Mouse (Mus musculus) liver, embryonic 14.5 days (tissue): ENCODE results near the gene Me1. TPM values are rescaled to one million over a fixed set of nuclear protein-coding genes. Genes with fewer than 3 reads are reported as not detected.
A peak's percentile ranks its signal among the peaks of the same experiment; 100 is the strongest.

Experiments used
- ATAC-seq: fragments of 200-750 bp; cut with Nextera tagmentation; 2 replicates; pipeline ENCODE4 v1.8.0; 2017; ENCODE audit warnings: moderate number of reproducible peaks, mild to moderate bottlenecking, moderate library complexity; ENCODE audit not compliant: insufficient read depth
- DNase-seq, 3 experiments: peaks; one replicate each; pipeline ENCODE4 v3.0.0-alpha.2; 2012 to 2013; ENCODE audit warnings: low read depth in 3 of 3, low spot score in 3 of 3
- H3K27ac ChIP-seq: fragments of 300-500 bp; sonication (generic); 2 replicates; pipeline ENCODE4 v1.5.1; 2014; ENCODE audit warnings: moderate library complexity, mild to moderate bottlenecking, control low read depth, inconsistent platforms
- H3K27me3 ChIP-seq: fragments of 300-500 bp; sonication (generic); 2 replicates; pipeline ENCODE4 v1.6.1; 2014; ENCODE audit warnings: mild to moderate bottlenecking, low read length, moderate library complexity; ENCODE audit not compliant: control insufficient read depth, insufficient read depth
- H3K36me3 ChIP-seq: fragments of 300-500 bp; sonication (generic); replicated peaks from 2 replicates; pipeline ENCODE4 v1.6.1; 2014; ENCODE audit warnings: low read depth; ENCODE audit not compliant: control insufficient read depth, insufficient read depth
- H3K4me1 ChIP-seq, 2 experiments: fragments of 200-500 bp in 1 of 2; fragments of 300-500 bp in 1 of 2; sonication (generic) in 1 of 2; replicated peaks; 2 replicates each; pipeline ENCODE4 v1.6.1; 2012 to 2014; ENCODE audit warnings: antibody characterized with exemption in 1 of 2, inconsistent platforms in 1 of 2, low read length in 1 of 2; ENCODE audit not compliant: control insufficient read depth in 2 of 2, insufficient read depth in 2 of 2
- H3K4me2 ChIP-seq: fragments of 300-500 bp; sonication (generic); 2 replicates; pipeline ENCODE4 v1.6.1; 2014; ENCODE audit warnings: low read depth, mild to moderate bottlenecking, control low read depth, moderate library complexity
- H3K4me3 ChIP-seq, 2 experiments: fragments of 200-500 bp in 1 of 2; fragments of 300-500 bp in 1 of 2; sonication (generic) in 1 of 2; 2 replicates each; pipeline ENCODE4 v1.5.1; 2012 to 2014; ENCODE audit warnings: low read depth in 2 of 2, low read length in 2 of 2, mild to moderate bottlenecking in 2 of 2, control low read depth in 1 of 2, inconsistent platforms in 1 of 2, moderate library complexity in 1 of 2; ENCODE audit not compliant: insufficient read depth in 1 of 2
- H3K9ac ChIP-seq: fragments of 300-500 bp; sonication (generic); replicated peaks from 2 replicates; pipeline ENCODE4 v1.6.1; 2014; ENCODE audit warnings: mild to moderate bottlenecking, control low read depth, moderate library complexity
- H3K9me3 ChIP-seq: fragments of 300-500 bp; sonication (generic); 2 replicates; pipeline ENCODE4 v1.6.1; 2016; ENCODE audit warnings: low read length, mixed read lengths; ENCODE audit not compliant: control insufficient read depth
- CTCF ChIP-seq: IDR thresholded peaks from 2 replicates; pipeline ENCODE4 v1.5.1; 2016; ENCODE audit warnings: antibody characterized with exemption, low read depth, control low read depth
- EP300 ChIP-seq: IDR thresholded peaks from 2 replicates; pipeline ENCODE4 v1.6.1; 2016; ENCODE audit warnings: antibody characterized with exemption, low read depth
- WGBS: fragments of 180-500 bp; shearing (Covaris S2); extraction: QIAGEN DNeasy Blood & Tissue Kit; methylation state at CpG from one replicate; pipeline ENCODE4 v1.1.7; 2014; ENCODE audit not compliant: insufficient replicate concordance; 5-methylcytosine and 5-hydroxymethylcytosine counted together
- polyA plus RNA-seq, 2 experiments: library from polyadenylated mRNA; depleted of rRNA in 1 of 2; stranded (reverse) in 1 of 2; unstranded in 1 of 2; fragments of >200 nt; fragmentation: Nextera tagmentation in 1 of 2; extraction: Ambion mirVana in 1 of 2; gene quantifications; 2 replicates each; pipeline versions ENCODE4 v1.2.1 to v1.2.3; 2012 to 2014

Gene Me1
- polyA plus RNA-seq, 2 experiments: 1.8 to 3.6 TPM

DNA sequence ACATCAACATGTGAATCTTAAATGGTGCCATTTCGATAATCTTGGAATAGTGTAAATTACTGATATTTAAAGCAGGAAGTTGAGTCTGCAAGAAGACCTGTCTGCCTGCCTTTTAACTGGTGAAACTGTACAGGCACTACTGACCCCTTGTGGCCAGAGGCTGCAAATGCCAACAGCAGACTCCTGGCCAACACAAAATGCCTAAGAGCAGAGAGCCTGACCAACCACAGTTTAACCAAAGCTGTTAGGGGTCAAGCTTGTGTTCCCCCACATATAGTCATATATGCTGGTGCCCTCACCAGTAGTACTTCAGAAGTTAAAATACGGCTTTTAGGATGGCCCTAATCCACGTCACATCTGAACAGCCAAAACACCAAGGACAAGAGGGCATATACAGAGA is 112.0 kb downstream of the Me1 start:
- ATAC-seq (peak; percentile 44), DNase-seq (peak in 1 of 3 experiments; percentile 45)
- H3K4me2 ChIP-seq: no peak overlapping the region
- no peaks in the 10 kb centered on the region for H3K27me3 ChIP-seq
- H3K9me3 ChIP-seq: no peaks in the 10 kb centered on the region
- no peak overlapping the region for H3K27ac ChIP-seq
- H3K4me1 ChIP-seq: peaks cover 0 to 5% of the 10 kb centered on the region in 2 experiments; a peak in 2 of 4 replicates
- 38% methylated on average over 3 of the region's 3 CpGs for WGBS
- no peak overlapping the region for H3K9ac ChIP-seq
- TF ChIP-seq EP300: no peak
- TF ChIP-seq CTCF: peak; percentile 90
- no peak overlapping the region for H3K4me3 ChIP-seq
- H3K36me3 ChIP-seq: no peaks in the 10 kb centered on the region

DNA sequence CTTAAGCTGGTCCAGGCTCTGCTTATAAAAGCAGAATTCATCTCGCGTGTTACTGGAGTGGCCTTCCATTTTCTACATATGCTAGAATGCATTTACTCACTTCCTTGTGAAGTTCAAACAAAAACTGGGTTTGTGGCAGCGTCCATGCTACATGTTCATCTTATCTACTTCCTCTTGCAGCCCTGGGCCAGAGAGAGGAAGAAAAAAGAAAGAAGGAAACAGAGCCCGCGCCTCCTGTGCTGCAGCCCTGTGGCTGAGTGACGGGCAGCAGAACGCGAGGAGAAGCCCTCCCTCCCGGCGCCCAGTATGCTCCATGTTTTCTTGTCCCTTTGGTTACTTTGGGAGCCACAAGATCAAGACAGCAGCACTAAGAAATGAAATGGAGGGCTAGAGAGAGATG is 116.1 kb downstream of the Me1 start:
- DNase-seq: no peak
- H3K27ac ChIP-seq: no peak overlapping the region
- WGBS: 10% methylated on average over 10 of the region's 10 CpGs
- peaks cover 0 to 5% of the 10 kb centered on the region in 2 experiments; a peak in 2 of 4 replicates for H3K4me1 ChIP-seq
- no peaks in the 10 kb centered on the region for H3K27me3 ChIP-seq
- no peaks in the 10 kb centered on the region for H3K36me3 ChIP-seq
- 0 out of 2 replicates have a peak, but pooled peaks have one; percentile 24 for ATAC-seq
- no peak overlapping the region for H3K4me3 ChIP-seq
- H3K9me3 ChIP-seq: no peaks in the 10 kb centered on the region
- H3K9ac ChIP-seq: no peak overlapping the region
- peak overlapping the region; percentile 6; the same call in 1 of the 2 replicates for H3K4me2 ChIP-seq
- TF ChIP-seq CTCF (no peak), EP300 (no peak)

DNA sequence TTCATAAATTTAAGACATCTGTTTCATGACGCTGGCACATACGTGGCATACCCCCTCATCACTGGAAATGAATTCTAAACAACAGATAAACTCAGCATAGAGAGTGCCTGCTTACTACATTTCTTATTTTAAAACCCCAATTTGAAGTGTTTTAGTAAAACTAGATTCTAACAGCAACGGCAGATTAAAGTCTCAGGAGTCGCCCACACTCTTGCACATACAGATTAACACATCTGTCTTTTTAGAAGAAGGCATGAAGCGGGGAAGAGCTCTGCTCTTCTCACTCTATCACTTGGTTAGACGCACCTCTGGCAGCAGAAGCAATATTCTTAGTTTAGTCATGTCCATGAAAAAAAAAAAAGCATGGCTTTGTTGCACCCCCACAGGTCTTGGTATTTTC is 120.6 kb downstream of the Me1 start:
- Histone ChIP-seq H3K4me3 (no peak overlapping the region), H3K36me3 (no peaks in the 10 kb centered on the region), H3K9me3 (no peaks in the 10 kb centered on the region), H3K9ac (no peak overlapping the region), H3K4me1 (peaks cover 3 to 14% of the 10 kb centered on the region in 2 experiments), H3K27ac (no peak overlapping the region), H3K27me3 (no peaks in the 10 kb centered on the region), H3K4me2 (no peak overlapping the region)
- TF ChIP-seq EP300 (no peak), CTCF (no peak)
- WGBS: 72% methylated on average over 6 of the region's 6 CpGs
- ATAC-seq (no peak), DNase-seq (no peak)

DNA sequence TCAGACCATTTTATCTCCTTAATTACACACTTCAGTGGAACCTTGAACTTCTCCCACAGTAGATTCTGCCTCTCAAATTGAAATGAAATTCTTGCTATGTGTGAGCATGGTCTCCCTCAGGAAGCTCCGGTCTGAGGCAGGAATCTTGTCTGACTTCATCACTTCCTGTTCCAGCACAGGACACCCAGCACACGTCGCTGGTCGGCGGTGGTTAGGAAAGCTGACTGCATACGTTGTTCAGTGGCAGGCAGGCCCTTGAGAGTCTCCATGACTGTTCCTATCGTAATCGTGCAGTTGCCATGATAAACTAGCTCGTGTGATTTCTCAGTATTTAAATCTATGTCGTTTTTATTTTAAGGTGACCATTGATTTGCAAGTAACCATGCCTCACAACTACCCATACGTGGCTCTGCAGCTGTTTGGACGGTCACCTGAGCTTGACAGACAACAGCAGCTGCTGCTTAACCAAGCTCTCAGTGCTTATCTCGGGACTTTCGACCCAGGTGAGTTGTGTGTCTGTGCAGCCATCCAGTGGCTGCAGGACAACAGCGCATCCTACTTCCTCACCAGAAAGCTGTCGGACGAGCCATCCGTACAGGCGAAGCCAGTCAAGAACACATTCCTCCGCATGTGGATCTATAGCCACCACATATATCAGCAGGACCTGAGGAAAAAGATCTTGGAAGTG is 122.0 kb downstream of the Me1 start:
- 43% methylated on average over 20 of the region's 20 CpGs for WGBS
- no peak for ATAC-seq
- H3K27me3 ChIP-seq: no peaks in the 10 kb centered on the region
- no peaks in the 10 kb centered on the region for H3K9me3 ChIP-seq
- no peak overlapping the region for H3K4me2 ChIP-seq
- peaks cover 3 to 12% of the 10 kb centered on the region in 2 experiments for H3K4me1 ChIP-seq
- H3K9ac ChIP-seq: no peak overlapping the region
- TF ChIP-seq CTCF (no peak), EP300 (no peak)
- no peaks in the 10 kb centered on the region for H3K36me3 ChIP-seq
- no peak overlapping the region for H3K4me3 ChIP-seq
- no peak overlapping the region for H3K27ac ChIP-seq
- DNase-seq: no peak

DNA sequence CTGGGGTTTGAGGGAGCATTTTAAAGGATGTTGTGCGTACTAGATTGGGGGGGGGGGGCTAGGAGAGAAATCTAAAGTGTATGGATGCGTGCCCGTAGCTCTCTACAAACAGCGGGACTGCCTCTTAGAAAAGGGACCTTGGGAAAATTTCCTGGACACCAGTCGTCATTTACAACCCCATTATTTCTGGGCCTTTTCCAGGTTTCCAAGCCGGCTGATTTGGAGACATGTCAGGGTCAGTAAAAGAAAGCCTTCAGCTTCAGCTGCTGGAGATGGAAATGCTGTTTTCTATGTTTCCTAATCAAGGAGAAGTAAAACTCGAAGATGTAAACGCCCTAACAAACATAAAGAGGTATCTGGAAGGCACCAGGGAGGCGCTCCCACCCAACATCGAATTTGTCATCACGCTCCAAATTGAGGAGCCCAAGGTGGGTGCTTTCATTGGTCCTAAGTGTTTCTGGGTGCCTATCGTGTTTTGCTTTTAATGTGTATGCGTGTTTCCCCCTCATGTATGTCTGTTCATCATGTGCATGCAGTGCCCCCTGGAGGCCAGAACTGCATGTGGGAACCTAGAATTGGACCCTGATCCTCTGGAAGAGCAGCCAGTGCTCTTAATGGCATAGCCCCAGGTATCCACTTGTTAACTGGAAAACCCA is 123.0 kb downstream of the Me1 start:
- TF ChIP-seq CTCF: peak; percentile 92
- TF ChIP-seq EP300: no peak
- H3K9me3 ChIP-seq: no peaks in the 10 kb centered on the region
- peaks cover 3 to 12% of the 10 kb centered on the region in 2 experiments for H3K4me1 ChIP-seq
- 4% methylated on average over 13 of the region's 13 CpGs for WGBS
- peak; percentile 59 to 71 (median 66) for DNase-seq
- H3K27ac ChIP-seq: no peak overlapping the region
- H3K9ac ChIP-seq: no peak overlapping the region
- H3K4me3 ChIP-seq: peak overlapping the region; percentile 79 to 82
- no peak for ATAC-seq
- no peaks in the 10 kb centered on the region for H3K27me3 ChIP-seq
- peak overlapping the region; percentile 85 for H3K4me2 ChIP-seq
- no peaks in the 10 kb centered on the region for H3K36me3 ChIP-seq
